Mouse (Mus musculus): ENCODE results near the gene Ugt2b34.
"Not testable (repeated sequence)": the region's sequence is repeated elsewhere in the genome, so short reads cannot be mapped to it uniquely, and the experiment has no call there.

Ugt2b34 gene

DNA sequence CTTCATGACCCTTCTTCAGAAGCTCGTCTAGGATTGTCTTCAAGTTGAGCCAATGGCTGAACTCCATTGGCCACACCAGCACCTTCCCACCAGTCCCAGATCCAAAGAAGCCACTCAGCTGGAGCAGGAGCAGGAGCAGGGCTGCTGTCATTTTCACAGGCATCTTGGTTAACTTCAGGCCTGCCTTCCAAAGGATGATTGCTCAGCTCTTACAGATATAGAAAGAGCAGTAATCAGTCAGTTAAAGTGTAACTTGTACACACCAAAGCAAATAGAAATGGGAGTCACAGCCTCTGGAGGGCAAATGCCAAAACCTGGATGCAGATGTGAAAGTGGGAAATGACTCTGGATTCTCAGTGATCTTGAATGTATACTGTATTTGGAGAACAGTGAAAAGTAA is at the start of gene Ugt2b34:
TSS of gene Ugt2b34 (minus strand) at position 180 of the 400 bp plus-strand sequence.
- no peak for DNase-seq (ENCODE audit: low spot score)

DNA sequence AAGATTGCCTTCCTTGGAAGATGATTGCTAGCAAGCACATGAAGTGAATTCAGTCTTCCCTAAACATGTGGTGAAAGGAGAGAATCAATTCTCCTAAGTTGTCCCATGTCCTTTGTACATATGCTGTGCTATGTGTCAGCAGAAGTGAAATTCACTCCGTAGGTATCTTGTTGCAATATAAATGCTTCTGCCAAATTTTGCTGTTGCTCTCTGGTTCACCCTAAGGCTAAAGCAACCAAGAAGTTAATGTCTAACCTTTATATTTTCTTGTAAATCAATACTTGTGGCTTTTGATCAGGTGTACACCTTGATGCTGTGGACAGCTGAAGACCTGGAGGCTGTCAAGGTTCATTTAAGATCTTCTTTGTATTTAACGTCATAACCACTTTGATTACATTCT is 35.4 kb upstream of the Ugt2b34 start:
- DNase-seq (ENCODE audit: low spot score): no peak

DNA sequence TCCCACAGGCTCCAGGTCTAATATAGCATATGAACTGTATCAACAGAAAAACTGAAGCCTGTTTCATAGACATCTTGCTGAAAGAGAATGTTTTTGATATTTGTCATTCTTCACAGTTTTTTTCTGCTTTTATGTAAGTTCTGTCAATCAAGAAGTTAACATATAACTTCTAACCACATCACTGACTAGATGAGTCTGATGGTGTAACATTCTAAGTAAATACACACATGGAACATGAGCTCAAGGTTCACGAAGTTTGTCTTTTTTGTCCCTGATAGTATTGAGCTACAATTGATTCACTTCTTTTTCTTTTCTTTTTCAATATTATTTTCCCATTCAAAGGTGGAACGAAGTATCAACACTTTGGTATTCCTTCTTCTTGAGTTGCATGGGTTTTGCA is 19.7 kb upstream of the Ugt2b34 start, which contains the start of gene Ugt2b1:
TSS of gene Ugt2b1 (minus strand) at position 105 of the 400 bp plus-strand sequence.
- DNase-seq (ENCODE audit: low spot score): no peak

DNA sequence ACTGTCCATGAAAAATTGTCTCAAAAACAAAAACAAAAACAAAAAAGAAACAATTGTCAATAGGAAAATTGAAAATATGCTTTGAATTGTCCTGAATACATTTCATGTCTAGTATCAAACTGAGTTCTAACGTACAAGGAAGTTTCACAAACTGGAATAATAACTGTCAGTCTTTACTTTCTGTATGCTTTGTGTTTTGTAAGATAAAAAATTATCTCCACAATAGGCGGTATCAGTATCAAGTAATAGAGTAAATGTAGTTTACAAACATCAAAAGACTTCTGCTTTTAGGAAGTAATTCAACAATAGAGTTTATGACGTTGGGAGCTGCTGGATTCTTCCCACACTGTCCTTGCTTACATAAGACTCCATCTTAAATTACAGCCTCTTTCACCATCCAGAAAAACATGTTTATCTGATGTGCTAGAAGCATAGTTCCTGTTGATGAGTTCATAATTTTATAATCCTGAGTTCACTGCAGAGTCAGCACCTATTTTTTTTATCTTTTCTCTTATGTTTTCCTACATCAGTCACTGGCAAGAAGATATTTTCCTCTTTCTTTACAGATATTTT is 14.0 kb upstream of the Ugt2b34 start:
- no peak for DNase-seq (ENCODE audit: low spot score)

DNA sequence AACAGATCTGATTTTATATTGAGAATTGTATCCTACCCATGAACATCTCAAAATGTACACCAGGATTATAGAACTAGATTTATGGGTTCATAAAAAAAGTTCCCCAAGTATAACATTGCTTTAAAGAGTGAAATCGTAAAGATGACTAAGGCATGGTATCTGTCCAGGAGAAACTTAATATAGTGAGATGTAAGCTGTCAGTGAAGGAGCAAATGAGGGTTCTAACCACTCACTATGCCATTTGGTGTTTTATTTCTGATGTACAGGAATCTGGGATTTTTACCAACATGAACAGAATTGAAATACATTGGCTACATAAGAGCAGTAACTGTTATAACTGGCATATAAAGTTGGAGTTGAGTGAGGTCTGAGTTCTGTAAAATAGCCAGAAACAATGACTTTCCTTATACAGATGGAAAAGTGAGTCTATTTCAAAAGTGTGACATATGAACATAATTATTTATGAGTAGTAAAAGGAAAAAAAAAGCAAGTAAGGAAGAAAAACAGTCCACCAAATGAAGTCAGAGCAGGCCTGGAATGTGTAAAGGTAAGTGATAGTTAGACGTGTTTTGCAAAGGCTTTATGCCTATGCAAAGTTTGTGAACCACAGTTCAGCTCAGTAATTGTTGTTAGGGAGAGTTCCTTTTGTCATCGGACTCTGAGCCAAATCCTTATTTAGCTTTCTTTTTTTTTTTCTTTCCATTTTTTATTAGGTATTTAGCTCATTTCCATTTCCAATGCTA is 4.8 kb upstream of the Ugt2b34 start:
- no peak for DNase-seq (ENCODE audit: low spot score)

DNA sequence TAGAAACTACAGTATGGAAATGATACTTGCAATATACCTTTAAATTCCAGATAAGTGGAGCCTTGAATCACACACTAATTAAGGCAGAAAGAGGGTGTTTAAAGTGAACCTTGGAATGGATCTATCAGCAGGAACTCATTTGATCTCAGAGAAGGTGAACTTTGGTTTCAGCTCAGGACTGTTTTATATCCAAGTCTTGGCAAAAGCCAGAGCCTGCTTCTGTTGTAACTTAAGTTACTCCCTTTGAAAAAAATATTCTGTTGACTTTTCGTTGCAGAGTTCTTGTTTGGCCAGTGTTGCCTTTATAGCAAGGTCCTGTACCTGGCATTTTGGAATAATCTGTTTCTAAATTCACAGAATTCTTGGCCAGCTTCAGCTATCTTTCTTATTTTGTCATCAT is 4.0 kb upstream of the Ugt2b34 start:
- no peak for DNase-seq (ENCODE audit: low spot score)

DNA sequence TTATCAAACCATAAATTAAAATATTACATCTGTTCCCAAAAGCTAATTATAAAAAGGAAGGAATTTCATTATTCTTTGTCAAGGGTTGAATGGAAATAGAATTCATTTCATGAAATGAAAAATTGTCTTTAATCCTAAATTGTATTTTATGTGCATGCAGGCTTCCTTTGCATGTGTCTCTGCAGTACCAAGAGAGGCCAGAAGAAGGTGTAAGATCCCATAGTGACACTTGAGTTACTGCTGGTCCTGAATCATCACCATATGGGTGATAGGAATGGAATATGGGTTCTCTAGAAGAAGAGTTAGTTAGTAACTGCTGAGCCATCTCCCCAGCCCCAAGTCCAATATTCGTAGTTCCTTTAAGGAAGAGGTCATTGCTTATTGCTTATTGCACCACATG is 16.8 kb downstream of the Ugt2b34 start:
- no peak for DNase-seq (ENCODE audit: low spot score)

DNA sequence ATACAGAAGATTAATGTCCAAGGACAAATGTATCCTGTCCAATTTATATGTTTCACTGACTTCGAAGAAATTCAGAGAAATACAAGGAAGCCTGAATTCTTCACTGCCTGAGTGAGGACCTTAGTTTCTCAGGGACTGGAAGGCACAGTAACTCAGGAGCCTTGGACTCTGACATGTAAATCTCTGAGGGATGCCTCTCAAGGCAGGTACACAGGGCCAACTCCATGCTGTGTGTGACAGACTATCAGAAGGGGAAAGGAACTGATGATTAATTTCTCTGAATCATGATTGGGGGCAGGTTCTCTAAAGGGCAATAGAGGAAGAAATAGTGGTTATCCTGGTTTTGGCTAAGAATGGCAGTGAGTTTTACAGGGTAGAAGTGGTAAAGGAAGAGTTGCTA is 18.3 kb downstream of the Ugt2b34 start:
- no peak for DNase-seq (ENCODE audit: low spot score)

DNA sequence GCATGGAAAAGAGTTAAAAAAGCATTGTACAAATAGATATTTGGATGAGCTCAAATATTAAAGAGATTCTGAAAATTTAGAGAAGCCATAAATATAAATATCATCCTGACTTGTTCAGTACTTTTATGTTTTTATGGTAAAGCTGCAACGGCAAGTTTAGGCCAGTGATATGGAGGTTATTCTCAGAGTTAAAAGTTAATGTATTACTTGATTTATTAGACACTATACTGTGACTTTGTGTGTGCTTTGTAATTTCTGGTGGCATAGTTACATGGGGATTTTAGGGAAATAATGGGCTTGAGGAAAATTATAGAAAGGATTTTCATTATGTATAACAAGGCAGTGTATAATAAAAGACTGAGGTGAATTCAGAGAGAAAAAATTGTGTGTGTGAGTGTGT is 19.7 kb downstream of the Ugt2b34 start:
- no peak for DNase-seq (ENCODE audit: low spot score)

DNA sequence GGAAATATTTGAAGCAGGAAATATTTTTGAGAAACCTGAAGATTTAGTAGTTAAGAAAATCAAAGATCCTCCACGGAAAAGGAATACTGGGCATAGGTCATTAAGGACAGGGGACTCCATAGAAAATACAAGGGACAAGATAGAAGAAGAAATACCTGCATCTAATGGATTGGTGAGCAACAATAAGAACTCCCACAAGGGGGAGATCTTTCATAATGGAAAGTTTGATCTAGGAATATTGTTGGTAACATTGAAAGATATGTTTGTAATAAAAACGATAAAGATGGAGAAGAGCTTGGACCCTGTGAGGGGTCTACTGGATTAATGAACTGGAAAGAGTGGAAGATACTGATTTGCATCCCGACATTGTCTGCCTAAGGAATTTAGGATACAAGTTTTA is 20.1 kb downstream of the Ugt2b34 start:
- no peak for DNase-seq (ENCODE audit: low spot score)

DNA sequence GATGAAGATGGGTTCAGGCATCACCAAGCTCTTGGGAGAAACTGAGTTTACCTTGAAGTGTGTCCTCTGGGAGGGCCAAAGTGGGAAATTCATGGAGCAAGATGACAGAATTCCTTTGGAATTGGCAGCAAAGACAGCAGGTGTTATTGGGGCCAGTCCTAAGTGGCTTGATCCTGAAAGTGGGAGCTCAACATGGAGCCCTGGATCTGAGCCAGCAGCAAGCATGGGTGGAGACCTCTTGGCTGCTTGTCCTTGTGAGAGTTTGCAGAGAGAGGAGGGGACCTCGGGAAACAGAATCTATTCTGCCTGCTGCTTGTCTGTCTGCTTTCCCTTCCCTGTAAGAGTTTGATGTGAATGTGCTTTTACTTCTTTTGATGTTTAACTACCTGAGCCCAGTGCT is 34.9 kb downstream of the Ugt2b34 start:
- DNase-seq (ENCODE audit: low spot score): no peak

DNA sequence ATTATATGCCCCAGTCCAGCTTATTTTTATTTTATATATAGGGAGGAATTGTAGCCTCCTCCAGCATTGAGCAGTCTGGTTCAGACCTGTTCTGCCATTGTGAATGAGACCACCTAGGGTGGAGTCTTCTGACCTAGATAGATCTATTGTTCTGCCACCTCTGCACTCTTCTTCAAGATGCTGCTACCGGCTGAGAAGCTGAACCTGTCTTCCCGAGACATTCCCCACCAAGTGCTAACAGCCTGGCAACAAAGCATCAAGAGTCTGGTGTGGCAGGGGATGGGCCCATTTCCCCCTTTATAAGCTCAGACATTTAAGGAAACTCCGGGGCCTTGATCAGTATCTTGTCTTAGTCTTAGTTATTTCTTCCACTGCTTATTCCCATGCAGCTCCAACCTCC is 48.4 kb downstream of the Ugt2b34 start:
- no peak for DNase-seq (ENCODE audit: low spot score)

DNA sequence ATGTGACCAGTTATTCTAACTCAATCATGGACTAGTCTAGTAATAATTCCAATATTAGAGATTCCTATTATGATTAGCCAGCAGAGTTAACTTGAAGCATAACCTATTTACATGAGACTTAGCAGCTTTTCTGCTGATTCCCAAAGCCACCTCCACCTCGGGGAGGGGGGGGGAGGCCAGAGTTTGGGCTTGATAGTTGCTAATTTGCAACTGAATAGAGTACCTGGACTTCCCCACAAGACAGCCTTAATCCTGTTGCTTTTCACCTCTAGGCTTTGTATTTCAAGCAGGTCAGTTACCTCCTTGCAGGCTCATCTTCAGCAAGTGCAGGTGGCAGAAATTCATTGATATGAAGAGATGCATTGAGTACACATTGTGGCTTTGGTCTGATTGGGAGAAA is 49.1 kb downstream of the Ugt2b34 start:
- no peak for DNase-seq (ENCODE audit: low spot score)

DNA sequence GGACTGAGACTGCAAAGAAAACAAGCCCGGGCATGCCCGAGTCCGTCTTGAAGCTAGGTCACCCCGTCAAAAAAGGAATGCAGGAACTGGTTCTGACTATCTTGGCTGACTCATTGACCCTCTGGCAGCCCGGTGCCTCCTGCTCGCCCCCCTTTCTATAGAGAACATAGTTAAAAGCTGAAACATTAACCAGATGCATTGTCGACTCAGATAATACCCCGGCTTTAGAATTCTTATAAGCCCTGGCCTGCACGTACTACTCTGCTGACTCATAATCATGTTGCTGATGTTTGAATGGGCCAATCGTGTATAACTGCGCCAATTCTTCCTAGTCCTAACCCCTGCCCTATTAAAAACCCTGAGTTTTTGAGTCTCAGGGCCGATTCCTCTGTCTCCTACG is 50.2 kb downstream of the Ugt2b34 start:
- not testable (repeated sequence) for DNase-seq (ENCODE audit: low spot score)

DNA sequence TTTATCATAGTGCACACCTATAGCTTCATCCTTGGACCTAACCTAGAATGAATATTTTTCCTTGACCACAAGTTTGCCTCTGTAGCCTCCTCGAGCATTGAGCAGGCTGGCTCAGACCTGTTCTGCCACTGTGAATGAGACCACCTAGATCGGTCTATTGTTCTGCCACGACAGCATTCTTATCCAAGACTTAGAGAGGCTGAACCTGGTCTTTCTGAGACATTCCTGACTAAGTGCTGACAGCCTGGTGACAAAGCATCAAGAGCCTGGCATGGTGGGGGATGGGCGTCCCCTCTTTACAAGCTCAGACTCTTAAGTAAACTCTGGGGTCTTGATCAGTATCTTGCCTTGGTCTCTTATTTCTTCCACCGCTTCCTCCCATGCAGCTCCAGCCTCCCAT is 55.1 kb downstream of the Ugt2b34 start:
- DNase-seq (ENCODE audit: low spot score): no peak

DNA sequence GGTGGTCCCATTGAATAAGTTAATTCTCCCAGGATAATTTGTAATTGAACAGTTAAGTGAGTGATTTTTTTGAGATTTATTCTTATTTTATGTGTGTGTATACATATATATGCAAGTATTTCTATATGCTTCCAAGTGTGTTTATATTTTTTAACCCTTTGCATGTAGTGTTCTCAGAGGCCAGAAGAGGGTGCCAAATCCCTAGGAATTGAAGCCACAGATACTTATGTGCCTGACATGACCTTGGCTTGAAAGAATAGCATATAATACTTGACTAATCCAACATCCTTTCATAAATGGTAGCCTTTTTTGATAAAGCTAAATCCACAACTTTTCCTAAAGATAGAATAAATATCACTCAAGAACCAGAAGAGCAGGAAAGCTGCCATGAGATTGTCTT is 56.6 kb downstream of the Ugt2b34 start:
- DNase-seq (ENCODE audit: low spot score): no peak

DNA sequence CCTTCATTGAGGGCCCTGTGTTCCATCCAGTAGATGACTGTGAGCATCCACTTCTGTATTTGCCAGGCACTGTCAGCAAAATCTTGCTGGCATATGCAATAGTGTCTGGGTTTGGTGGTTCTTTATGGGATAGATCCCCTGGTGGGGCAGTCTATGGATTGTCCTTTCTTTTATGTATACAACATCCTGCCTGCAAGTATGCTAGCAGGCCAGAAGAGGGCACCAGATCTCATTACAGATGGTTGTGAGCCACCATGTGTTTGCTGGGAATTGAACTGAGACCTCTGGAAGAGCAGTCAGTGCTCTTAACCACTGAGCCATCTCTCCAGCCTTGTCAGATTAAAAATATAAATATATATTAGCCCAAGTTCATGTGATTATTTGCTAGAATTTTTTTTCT is 65.5 kb downstream of the Ugt2b34 start:
- not testable (repeated sequence) for DNase-seq (ENCODE audit: low spot score)

DNA sequence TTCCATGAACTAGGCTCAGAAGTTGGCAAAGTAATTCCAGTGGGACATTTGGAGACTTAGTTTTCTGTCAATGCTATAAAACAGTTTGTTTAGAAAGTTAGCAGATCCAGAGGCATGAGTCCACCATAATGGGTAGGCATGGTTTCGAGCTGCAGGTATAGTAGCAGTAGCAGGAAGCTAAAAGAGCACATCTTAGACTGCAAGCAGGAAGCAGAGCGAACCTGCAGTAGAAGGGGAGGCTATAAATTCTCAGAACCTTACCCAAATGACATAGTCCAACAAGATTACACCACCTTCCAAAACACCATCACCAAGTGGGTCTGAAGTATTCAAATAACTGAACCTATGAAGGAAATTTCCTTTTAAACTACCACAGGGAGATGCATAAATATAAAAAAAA is 66.5 kb downstream of the Ugt2b34 start:
- DNase-seq (ENCODE audit: low spot score): no peak

Data from ovary, adult 18-20 months (tissue).